Mouse (Mus musculus) heart, embryonic 14.5 days (tissue): ENCODE measurements around the gene Lce1k. TPM values are rescaled to one million over a fixed set of nuclear protein-coding genes. Genes with fewer than 3 reads are reported as not detected.

Experiments used
- ATAC-seq: fragments of 200-750 bp; cut with Nextera tagmentation; 2 replicates; pipeline ENCODE4 v1.8.0; 2017; ENCODE audit warnings: low read depth, moderate TSS enrichment; ENCODE audit not compliant: insufficient number of reproducible peaks, insufficient read depth, low FRiP score
- H3K27ac ChIP-seq, 2 experiments: fragments of 200-500 bp in 1 of 2; fragments of 300-500 bp in 1 of 2; sonication (generic) in 1 of 2; replicated peaks in 1 of 2; 2 replicates each; pipeline ENCODE4 v1.5.1; 2012 to 2014; ENCODE audit warnings: low read depth in 2 of 2, low read length in 2 of 2, control low read depth in 1 of 2, mild to moderate bottlenecking in 1 of 2, mixed read lengths in 1 of 2; ENCODE audit not compliant: control insufficient read depth in 1 of 2, insufficient read depth in 1 of 2
- H3K27me3 ChIP-seq: fragments of 300-500 bp; sonication (generic); 2 replicates; pipeline ENCODE4 v1.6.1; 2014; ENCODE audit warnings: mild to moderate bottlenecking, low read length, control low read depth; ENCODE audit not compliant: control insufficient read depth, insufficient read depth
- H3K36me3 ChIP-seq: fragments of 300-500 bp; sonication (generic); 2 replicates; pipeline ENCODE4 v1.6.1; 2014; ENCODE audit warnings: mild to moderate bottlenecking, control low read depth, low read length, mixed read lengths; ENCODE audit not compliant: control insufficient read depth, insufficient read depth
- H3K4me1 ChIP-seq, 2 experiments: fragments of 200-500 bp in 1 of 2; fragments of 300-500 bp in 1 of 2; sonication (generic) in 1 of 2; 2 replicates each; pipeline ENCODE4 v1.6.1; 2012 to 2014; ENCODE audit warnings: low read length in 2 of 2, control low read depth in 1 of 2, mixed read lengths in 1 of 2; ENCODE audit not compliant: control insufficient read depth in 2 of 2, insufficient read depth in 2 of 2
- H3K4me2 ChIP-seq: fragments of 300-500 bp; sonication (generic); 2 replicates; pipeline ENCODE4 v1.6.1; 2014; ENCODE audit warnings: mild to moderate bottlenecking, low read length
- H3K4me3 ChIP-seq, 2 experiments: fragments of 200-500 bp in 1 of 2; fragments of 300-500 bp in 1 of 2; sonication (generic) in 1 of 2; 2 replicates each; pipeline ENCODE4 v1.5.1; 2012 to 2014; ENCODE audit warnings: low read length in 2 of 2, mild to moderate bottlenecking in 2 of 2, control low read depth in 1 of 2, low read depth in 1 of 2, moderate library complexity in 1 of 2; ENCODE audit not compliant: control insufficient read depth in 1 of 2, insufficient read depth in 1 of 2
- H3K9ac ChIP-seq: fragments of 300-500 bp; sonication (generic); 2 replicates; pipeline ENCODE4 v1.6.1; 2014; ENCODE audit warnings: mild to moderate bottlenecking, low read length
- H3K9me3 ChIP-seq: fragments of 300-500 bp; sonication (generic); 2 replicates; pipeline ENCODE4 v1.6.1; 2016; ENCODE audit warnings: low read length, control low read depth; ENCODE audit not compliant: control insufficient read depth
- WGBS: fragments of 180-500 bp; shearing (Covaris S2); extraction: QIAGEN DNeasy Blood & Tissue Kit; methylation state at CpG from one replicate; pipeline ENCODE4 v1.1.7; 2014; 5-methylcytosine and 5-hydroxymethylcytosine counted together
- polyA plus RNA-seq: library from polyadenylated mRNA; unstranded; fragments of >200 nt; fragmentation: Nextera tagmentation; extraction: Ambion mirVana; gene quantifications from 2 replicates; pipeline ENCODE4 v1.2.1, GENCODE M21; 2014

Gene Lce1k
- polyA plus RNA-seq, 1 experiment from 2014 or later: not detected

DNA sequence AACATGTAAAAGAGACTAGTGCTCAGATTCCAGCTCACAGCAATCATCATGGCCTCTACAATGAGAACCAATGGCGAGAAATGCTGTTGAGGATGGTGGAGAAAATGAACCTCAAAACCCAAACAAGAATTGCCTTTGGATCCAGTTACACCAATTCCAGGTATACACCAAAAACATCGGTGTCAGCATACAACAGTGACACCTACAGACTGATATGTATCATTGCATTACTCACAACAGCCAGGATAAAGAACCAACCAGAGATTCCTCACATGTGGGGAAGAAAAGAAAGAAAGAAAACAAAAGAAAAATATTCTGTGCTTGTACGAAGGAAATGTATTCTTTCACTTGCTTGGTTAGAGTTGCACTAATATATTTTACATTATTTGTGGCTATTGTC lies 36.1 kb downstream of the Lce1k start:
- no peaks in the 10 kb centered on the region for H3K27me3 ChIP-seq
- H3K36me3 ChIP-seq: no peaks in the 10 kb centered on the region
- WGBS: 17% methylated on average over 3 of the region's 3 CpGs
- H3K4me3 ChIP-seq: no peak overlapping the region
- H3K4me1 ChIP-seq: no peaks in the 10 kb centered on the region
- H3K9ac ChIP-seq: no peak overlapping the region
- no peak overlapping the region for H3K27ac ChIP-seq
- no peak for ATAC-seq
- no peak overlapping the region for H3K4me2 ChIP-seq
- H3K9me3 ChIP-seq: no peaks in the 10 kb centered on the region

DNA sequence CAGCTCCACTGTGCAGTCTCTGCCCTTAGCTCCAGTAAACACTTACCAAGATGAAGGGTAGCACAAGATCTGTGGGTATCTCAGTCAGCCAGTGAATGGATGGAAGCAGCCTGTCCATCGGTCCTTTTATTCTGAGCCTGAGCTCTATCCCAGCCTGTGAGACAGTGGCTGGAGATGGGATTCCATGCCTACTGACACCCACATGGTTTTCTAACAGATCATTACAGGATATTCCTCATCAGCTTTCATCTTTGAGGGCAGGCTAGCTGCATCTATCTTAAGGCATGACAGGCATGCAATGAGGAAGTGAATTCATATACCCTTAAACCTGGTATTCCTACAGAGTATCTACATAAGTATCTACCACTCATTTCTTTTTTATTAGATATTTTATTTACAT lies 42.7 kb downstream of the Lce1k start, which contains the start of gene Lce1h:
Gene Lce1h, minus strand, starts transcription at position 101 of the 400 bp plus-strand sequence.
- H3K4me1 ChIP-seq: no peaks in the 10 kb centered on the region
- no peaks in the 10 kb centered on the region for H3K36me3 ChIP-seq
- H3K4me2 ChIP-seq: no peak within 1 kb of the TSS
- no peak within 1 kb of the TSS for H3K27ac ChIP-seq
- no peaks in the 10 kb centered on the region for H3K27me3 ChIP-seq
- 70% methylated on average over 1 of the region's 1 CpGs for WGBS
- H3K9me3 ChIP-seq: no peaks in the 10 kb centered on the region
- H3K9ac ChIP-seq: no peak within 1 kb of the TSS
- H3K4me3 ChIP-seq: no peak within 1 kb of the TSS
- no peak for ATAC-seq

Other genes with a start within 250 kb of the Lce1k start
- not detected in 2 replicates for gene Ivl, start 234.2 kb downstream of the Lce1k start, polyA plus RNA-seq
- gene Smcp, start 218.9 kb downstream of the Lce1k start, polyA plus RNA-seq: not detected in 2 replicates
- not detected in 2 replicates for gene 2210017I01Rik, start 200.4 kb downstream of the Lce1k start, polyA plus RNA-seq
- gene Lce6a, start 186.2 kb downstream of the Lce1k start, polyA plus RNA-seq: not detected in 2 replicates
- not detected in 2 replicates for gene Lce1a1, start 159.6 kb downstream of the Lce1k start, polyA plus RNA-seq
- not detected in 2 replicates for gene Lce1b, start 151.0 kb downstream of the Lce1k start, polyA plus RNA-seq
- not detected in 2 replicates for gene Lce1a2, start 137.6 kb downstream of the Lce1k start, polyA plus RNA-seq
- not detected in 2 replicates for gene Lce1c, start 128.6 kb downstream of the Lce1k start, polyA plus RNA-seq
- gene Lce1d, start 120.7 kb downstream of the Lce1k start, polyA plus RNA-seq: not detected in 2 replicates
- not detected in 2 replicates for gene Lce1e, start 98.8 kb downstream of the Lce1k start, polyA plus RNA-seq
- gene Lce1f, start 87.5 kb downstream of the Lce1k start, polyA plus RNA-seq: not detected in 2 replicates
- not detected in 2 replicates for gene Gm38119, start 68.8 kb downstream of the Lce1k start, polyA plus RNA-seq
- gene Lce1g, start 55.6 kb downstream of the Lce1k start, polyA plus RNA-seq: not detected in 2 replicates
- not detected in 2 replicates for gene Lce1h, start 42.8 kb downstream of the Lce1k start, polyA plus RNA-seq
- not detected in 2 replicates for gene Lce1i, start 29.0 kb downstream of the Lce1k start, polyA plus RNA-seq
- gene Lce1j, start 17.4 kb downstream of the Lce1k start, polyA plus RNA-seq: not detected in 2 replicates
- gene Kprp, start 19.4 kb upstream of the Lce1k start, polyA plus RNA-seq: not detected in 2 replicates
- not detected in 2 replicates for gene Lce1l, start 43.4 kb upstream of the Lce1k start, polyA plus RNA-seq
- not detected in 2 replicates for gene 2310050C09Rik, start 62.3 kb upstream of the Lce1k start, polyA plus RNA-seq
- not detected in 2 replicates for gene Lce3a, start 118.3 kb upstream of the Lce1k start, polyA plus RNA-seq
- gene Lce3b, start 125.1 kb upstream of the Lce1k start, polyA plus RNA-seq: not detected in 2 replicates
- gene Lce3c, start 136.6 kb upstream of the Lce1k start, polyA plus RNA-seq: not detected in 2 replicates
- gene Lce3d, start 149.5 kb upstream of the Lce1k start, polyA plus RNA-seq: not detected in 2 replicates
- gene Lce3e, start 159.2 kb upstream of the Lce1k start, polyA plus RNA-seq: not detected in 2 replicates
- not detected in 2 replicates for gene Lce3f, start 184.3 kb upstream of the Lce1k start, polyA plus RNA-seq
- not detected in 2 replicates for gene Crct1, start 207.8 kb upstream of the Lce1k start, polyA plus RNA-seq
- gene Lce1m, start 211.2 kb upstream of the Lce1k start, polyA plus RNA-seq: not detected in 2 replicates